Mouse (Mus musculus) testis, adult 2 months (tissue): ENCODE data around the gene Rflnb. TPM values are rescaled to one million over a fixed set of nuclear protein-coding genes. Genes with fewer than 3 reads are reported as not detected.
A peak's percentile ranks its signal among the peaks of the same experiment; 100 is the strongest.

Experiments
- H3K27ac ChIP-seq: fragments of 200-500 bp; 2 replicates; pipeline ENCODE4 v1.5.1; 2012; ENCODE audit warnings: low read depth, low read length; ENCODE audit not compliant: control insufficient read depth, insufficient read depth
- H3K27me3 ChIP-seq: fragments of 200-500 bp; 2 replicates; pipeline ENCODE4 v1.6.1; 2012; ENCODE audit warnings: mild to moderate bottlenecking, low read length, moderate library complexity; ENCODE audit not compliant: control insufficient read depth, insufficient read depth
- H3K36me3 ChIP-seq: fragments of 200-500 bp; 2 replicates; pipeline ENCODE4 v1.6.1; 2012; ENCODE audit warnings: mild to moderate bottlenecking, low read length; ENCODE audit not compliant: control insufficient read depth, insufficient read depth
- H3K4me1 ChIP-seq: fragments of 200-500 bp; 2 replicates; pipeline ENCODE4 v1.6.1; 2012; ENCODE audit warnings: low read length; ENCODE audit not compliant: control insufficient read depth, insufficient read depth
- H3K4me3 ChIP-seq: fragments of 200-500 bp; 2 replicates; pipeline ENCODE4 v1.5.1; 2012; ENCODE audit warnings: low read depth, mild to moderate bottlenecking, low read length, moderate library complexity, mixed read lengths; ENCODE audit not compliant: control insufficient read depth
- CTCF ChIP-seq: fragments of 200-500 bp; IDR thresholded peaks from 2 replicates; pipeline ENCODE4 v1.5.1; 2012; ENCODE audit warnings: low read depth, mild to moderate bottlenecking, inconsistent platforms, low read length, moderate library complexity; ENCODE audit not compliant: control insufficient read depth, insufficient read depth, insufficient replicate concordance
- POLR2A ChIP-seq: fragments of 200-500 bp; IDR thresholded peaks from 2 replicates; pipeline ENCODE4 v1.6.1; 2012; ENCODE audit warnings: low read depth, mild to moderate bottlenecking, inconsistent platforms, low read length, moderate library complexity; ENCODE audit not compliant: control insufficient read depth
- polyA plus RNA-seq: library from polyadenylated mRNA; depleted of rRNA; stranded (reverse); fragments of >200 nt; gene quantifications from 2 replicates; pipeline ENCODE4 v1.2.3, GENCODE M21; 2012

Gene Rflnb
- polyA plus RNA-seq, 1 experiment = 0.64 TPM

GRCm38 (mm10) chr11:76035182-76035581 is 7.6 kb upstream of the Rflnb start:
- Histone ChIP-seq H3K4me1 (no peaks in the 10 kb centered on the region), H3K36me3 (no peaks in the 10 kb centered on the region), H3K27me3 (no peaks in the 10 kb centered on the region), H3K27ac (no peak overlapping the region), H3K4me3 (no peak overlapping the region)
- no peak for TF ChIP-seq CTCF
- no peak for TF ChIP-seq POLR2A

GRCm38 (mm10) chr11:76033836-76034235 is 6.3 kb upstream of the Rflnb start:
- no peak for TF ChIP-seq POLR2A
- TF ChIP-seq CTCF = no peak
- Histone ChIP-seq H3K27ac (no peak overlapping the region), H3K36me3 (no peaks in the 10 kb centered on the region), H3K4me3 (no peak overlapping the region), H3K4me1 (no peaks in the 10 kb centered on the region), H3K27me3 (no peaks in the 10 kb centered on the region)

- Histone ChIP-seq H3K27me3 (no peaks in the 10 kb centered on the region), H3K27ac (no peak overlapping the region), H3K36me3 (no peaks in the 10 kb centered on the region), H3K4me3 (no peak overlapping the region), H3K4me1 (no peaks in the 10 kb centered on the region)
- no peak for TF ChIP-seq POLR2A
- no peak for TF ChIP-seq CTCF
Observed at GRCm38 (mm10) chr11:76033359-76033758, 5.8 kb upstream of the Rflnb start.

GRCm38 (mm10) chr11:76028072-76028465 is 487 bp upstream of the Rflnb start:
- TF ChIP-seq POLR2A (no peak), CTCF (no peak)
- Histone ChIP-seq H3K27ac (no peak overlapping the region), H3K27me3 (no peaks in the 10 kb centered on the region; the same call in 1 of the 2 replicates), H3K36me3 (no peaks in the 10 kb centered on the region), H3K4me1 (peaks cover 7% of the 10 kb centered on the region), H3K4me3 (peak overlapping the region; percentile 78; the same call in 1 of the 2 replicates)

- Histone ChIP-seq H3K4me3 (no peak overlapping the region), H3K27ac (no peak overlapping the region)
Observed at GRCm38 (mm10) chr11:76026527-76027138, 949 bp downstream of the Rflnb start.

GRCm38 (mm10) chr11:76025080-76025583 is 2.5 kb downstream of the Rflnb start:
- no peak overlapping the region for H3K27ac ChIP-seq
- H3K36me3 ChIP-seq = no peaks in the 10 kb centered on the region

More at GRCm38 (mm10) chr11:76026527-76027138, 949 bp downstream of the Rflnb start:
- TF ChIP-seq CTCF (no peak), POLR2A (no peak)
- Histone ChIP-seq H3K27me3 (no peaks in the 10 kb centered on the region; the same call in 1 of the 2 replicates), H3K4me1 (peaks cover 7% of the 10 kb centered on the region), H3K36me3 (no peaks in the 10 kb centered on the region)

GRCm38 (mm10) chr11:76020916-76021315 is 6.7 kb downstream of the Rflnb start:
- Histone ChIP-seq H3K27ac (no peak overlapping the region), H3K36me3 (no peaks in the 10 kb centered on the region), H3K4me1 (no peaks in the 10 kb centered on the region), H3K27me3 (no peaks in the 10 kb centered on the region), H3K4me3 (no peak overlapping the region)
- TF ChIP-seq POLR2A (no peak), CTCF (no peak)

More at GRCm38 (mm10) chr11:76025080-76025583, 2.5 kb downstream of the Rflnb start:
- TF ChIP-seq POLR2A (no peak), CTCF (no peak)
- Histone ChIP-seq H3K4me1 (peaks cover 7% of the 10 kb centered on the region), H3K27me3 (no peaks in the 10 kb centered on the region; the same call in 1 of the 2 replicates), H3K4me3 (no peak overlapping the region)
